Mouse (Mus musculus) ES-E14 (cell line): ENCODE measurements around the gene Mpp3. TPM values are rescaled to one million over a fixed set of nuclear protein-coding genes. Genes with fewer than 3 reads are reported as not detected.

Source experiments
- DNase-seq: peaks from one replicate; pipeline ENCODE4 v3.0.0-alpha.2; 2013; ENCODE audit warnings: low read depth, low spot score
- H3K27ac ChIP-seq: 2 replicates; pipeline ENCODE4 v1.5.1; 2012; ENCODE audit warnings: low read depth, mild to moderate bottlenecking, low read length, moderate library complexity, mixed read lengths; ENCODE audit not compliant: poor library complexity, insufficient read depth, severe bottlenecking
- H3K36me3 ChIP-seq: 2 replicates; pipeline ENCODE4 v1.6.1; 2012; ENCODE audit warnings: mild to moderate bottlenecking, low read length, moderate library complexity, mixed read lengths; ENCODE audit not compliant: control insufficient read depth, poor library complexity, insufficient read depth, severe bottlenecking
- H3K4me1 ChIP-seq, 2 experiments: fragments of 150-350 bp in 1 of 2; sonication (generic) in 1 of 2; 2 replicates each; pipeline ENCODE4 v1.6.1; 2012; ENCODE audit warnings: low read length in 2 of 2, mild to moderate bottlenecking in 1 of 2, mixed read lengths in 1 of 2; ENCODE audit not compliant: control insufficient read depth in 2 of 2, insufficient read depth in 2 of 2, poor library complexity in 1 of 2
- H3K4me3 ChIP-seq, 2 experiments: fragments of 150-350 bp in 1 of 2; sonication (generic) in 1 of 2; 2 replicates each; pipeline ENCODE4 v1.5.1; 2012; ENCODE audit warnings: low read length in 2 of 2, low read depth in 1 of 2, mild to moderate bottlenecking in 1 of 2, mixed read lengths in 1 of 2; ENCODE audit not compliant: insufficient read depth in 1 of 2, poor library complexity in 1 of 2, severe bottlenecking in 1 of 2
- H3K9ac ChIP-seq: 2 replicates; pipeline ENCODE4 v1.6.1; 2012; ENCODE audit warnings: low read depth, mild to moderate bottlenecking, low read length, mixed read lengths; ENCODE audit not compliant: poor library complexity, insufficient read depth, severe bottlenecking
- H3K9me3 ChIP-seq: fragments of 150-350 bp; sonication (generic); 2 replicates; pipeline ENCODE4 v1.6.1; 2012; ENCODE audit warnings: low read depth, mild to moderate bottlenecking, low read length; ENCODE audit not compliant: control insufficient read depth, insufficient read depth
- CHD2 ChIP-seq: IDR thresholded peaks from 2 replicates; pipeline ENCODE4 v1.6.1; 2014; ENCODE audit warnings: mild to moderate bottlenecking, low read depth, low read length, inconsistent platforms
- HCFC1 ChIP-seq: IDR thresholded peaks from 2 replicates; pipeline ENCODE4 v1.6.1; 2012; ENCODE audit warnings: low read length, inconsistent platforms, borderline replicate concordance; ENCODE audit not compliant: insufficient read depth
- MAFK ChIP-seq: IDR thresholded peaks from 2 replicates; pipeline ENCODE4 v1.6.1; 2014; ENCODE audit warnings: mild to moderate bottlenecking, low read depth, low read length, inconsistent platforms; ENCODE audit not compliant: insufficient read depth
- ZC3H11A ChIP-seq: IDR thresholded peaks from 2 replicates; pipeline ENCODE4 v1.6.1; 2012; ENCODE audit warnings: low read depth, mild to moderate bottlenecking, inconsistent platforms, low read length, borderline replicate concordance
- ZNF384 ChIP-seq: IDR thresholded peaks from 2 replicates; pipeline ENCODE4 v1.6.1; 2012; ENCODE audit warnings: low read depth, low read length, inconsistent platforms
- in situ Hi-C, 2 experiments: fragments of 600-800 bp; cut with MboI; formaldehyde crosslinking; loops; one replicate each; pipeline ENCODE4 v1.15.1; 2025; ENCODE audit warnings: low sequenced_read_pairs in 2 of 2, inconsistent platforms in 1 of 2; ENCODE audit not compliant: unreplicated experiment in 2 of 2
- total RNA-seq: library from RNA; depleted of rRNA; stranded (reverse); fragments of 300-350 nt; gene quantifications from 2 replicates; pipeline ENCODE4 v1.2.3, GENCODE M21; 2012

The Mpp3 gene
- total RNA-seq, 1 experiment, result 5.2 TPM

DNA sequence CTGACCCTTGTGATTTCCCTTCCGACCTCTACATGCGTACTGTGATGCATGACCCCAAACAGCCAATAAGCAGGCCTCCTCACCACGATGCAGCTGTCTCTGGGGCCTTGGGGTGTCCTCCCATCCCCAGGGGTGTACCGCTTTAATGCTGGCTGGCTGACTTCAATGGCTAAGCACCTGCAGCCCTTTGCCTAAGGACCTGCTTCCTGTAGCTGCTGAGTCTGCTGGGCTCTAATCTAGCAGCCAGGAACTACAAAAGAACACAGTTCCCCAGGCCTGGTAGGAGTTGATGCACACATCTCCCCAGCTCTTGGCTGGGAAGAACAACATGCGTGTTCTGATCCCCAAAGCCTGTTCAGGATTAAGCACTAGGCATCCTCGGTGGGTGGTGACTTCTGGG, 12.8 kb downstream of the Mpp3 start:
- no peaks in the 10 kb centered on the region for H3K9me3 ChIP-seq
- no peak overlapping the region for H3K9ac ChIP-seq
- H3K36me3 ChIP-seq, result peaks cover 7% of the 10 kb centered on the region; the same call in 1 of the 2 replicates
- DNase-seq, result no peak
- in situ Hi-C loops, result no loop called here
- no peak for TF ChIP-seq HCFC1
- no peak overlapping the region for H3K27ac ChIP-seq
- H3K4me1 ChIP-seq, result no peaks in the 10 kb centered on the region
- H3K4me3 ChIP-seq, result no peak overlapping the region

DNA sequence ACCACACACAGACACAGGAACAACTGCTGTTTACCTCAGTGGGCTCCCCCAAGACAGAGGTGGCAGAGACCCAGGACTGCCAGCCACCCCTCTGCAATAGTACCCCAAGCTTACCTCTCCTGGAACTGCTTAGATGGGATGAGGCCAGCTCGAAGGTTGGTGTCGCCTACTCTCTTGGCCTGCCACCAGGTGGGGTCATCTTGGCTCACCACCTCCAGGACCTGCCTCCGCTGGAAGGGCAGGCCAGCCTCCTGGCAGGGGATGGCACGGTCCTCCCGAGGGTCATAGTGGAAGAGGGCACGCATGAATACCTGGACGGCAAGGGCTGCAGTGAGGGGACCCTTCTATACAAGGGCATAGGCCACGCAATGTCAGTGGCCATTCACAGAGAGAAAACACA, 15.1 kb downstream of the Mpp3 start:
- DNase-seq, result no peak
- Histone ChIP-seq H3K4me1 (no peaks in the 10 kb centered on the region), H3K4me3 (no peak overlapping the region), H3K36me3 (peaks cover 10% of the 10 kb centered on the region; the same call in 1 of the 2 replicates), H3K9ac (no peak overlapping the region), H3K27ac (no peak overlapping the region), H3K9me3 (no peaks in the 10 kb centered on the region)
- TF ChIP-seq CHD2, result no peak
- no peak for TF ChIP-seq MAFK
- no peak for TF ChIP-seq ZNF384
- in situ Hi-C loops, result no loop called here

DNA sequence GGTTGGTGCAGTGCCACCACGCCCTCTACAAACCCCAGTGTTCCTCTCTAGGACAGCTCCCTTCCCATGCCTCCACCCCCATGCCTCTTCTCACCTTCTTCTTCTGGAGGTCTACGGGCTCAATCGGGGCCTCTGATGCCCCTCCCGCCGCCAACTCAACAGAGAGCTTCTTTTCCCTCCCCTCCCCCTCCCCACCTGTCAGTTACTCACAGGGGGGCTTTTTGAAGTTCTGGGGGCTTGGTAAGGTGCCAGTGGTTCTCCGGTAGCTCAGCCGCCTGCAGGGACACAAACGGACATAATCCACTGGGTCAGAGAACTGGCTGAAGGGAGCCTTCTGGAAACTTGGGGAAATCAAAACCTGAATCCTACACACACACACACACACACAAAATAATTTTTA, 16.8 kb downstream of the Mpp3 start:
- no peak overlapping the region for H3K4me3 ChIP-seq
- DNase-seq, result no peak
- no peak overlapping the region for H3K27ac ChIP-seq
- TF ChIP-seq CHD2, result no peak
- no peak for TF ChIP-seq ZNF384
- no peaks in the 10 kb centered on the region for H3K4me1 ChIP-seq
- H3K9ac ChIP-seq, result no peak overlapping the region
- peaks cover 11% of the 10 kb centered on the region; the same call in 1 of the 2 replicates for H3K36me3 ChIP-seq
- H3K9me3 ChIP-seq, result no peaks in the 10 kb centered on the region
- in situ Hi-C loops, result no loop called here

DNA sequence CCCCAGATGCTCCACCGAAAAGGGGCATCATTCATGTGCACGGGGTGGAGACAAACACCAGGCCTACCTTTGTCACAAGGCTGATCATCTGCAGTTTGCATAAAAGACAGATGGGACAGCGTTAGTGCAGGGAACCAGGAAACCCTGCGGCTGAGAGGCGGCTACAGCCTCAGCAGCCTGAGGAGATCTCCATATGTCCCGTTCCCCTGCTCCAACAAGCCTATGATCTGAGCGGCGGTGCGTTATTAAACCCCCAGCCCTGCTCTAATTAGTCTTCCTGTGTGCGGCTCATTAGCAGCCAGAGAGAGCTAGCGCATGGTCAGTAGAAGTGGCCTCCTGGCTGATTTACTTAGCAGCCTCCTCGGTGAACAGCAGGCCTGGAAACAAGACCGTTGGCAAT, 18.1 kb downstream of the Mpp3 start:
- no peaks in the 10 kb centered on the region for H3K9me3 ChIP-seq
- in situ Hi-C loops, result no loop called here
- no peak overlapping the region for H3K27ac ChIP-seq
- H3K36me3 ChIP-seq, result peaks cover 11% of the 10 kb centered on the region; the same call in 1 of the 2 replicates
- no peaks in the 10 kb centered on the region for H3K4me1 ChIP-seq
- no peak for DNase-seq
- H3K9ac ChIP-seq, result no peak overlapping the region
- TF ChIP-seq HCFC1, result no peak
- no peak for TF ChIP-seq ZC3H11A
- no peak for TF ChIP-seq ZNF384
- TF ChIP-seq CHD2, result no peak
- no peak for TF ChIP-seq MAFK
- H3K4me3 ChIP-seq, result no peak overlapping the region

DNA sequence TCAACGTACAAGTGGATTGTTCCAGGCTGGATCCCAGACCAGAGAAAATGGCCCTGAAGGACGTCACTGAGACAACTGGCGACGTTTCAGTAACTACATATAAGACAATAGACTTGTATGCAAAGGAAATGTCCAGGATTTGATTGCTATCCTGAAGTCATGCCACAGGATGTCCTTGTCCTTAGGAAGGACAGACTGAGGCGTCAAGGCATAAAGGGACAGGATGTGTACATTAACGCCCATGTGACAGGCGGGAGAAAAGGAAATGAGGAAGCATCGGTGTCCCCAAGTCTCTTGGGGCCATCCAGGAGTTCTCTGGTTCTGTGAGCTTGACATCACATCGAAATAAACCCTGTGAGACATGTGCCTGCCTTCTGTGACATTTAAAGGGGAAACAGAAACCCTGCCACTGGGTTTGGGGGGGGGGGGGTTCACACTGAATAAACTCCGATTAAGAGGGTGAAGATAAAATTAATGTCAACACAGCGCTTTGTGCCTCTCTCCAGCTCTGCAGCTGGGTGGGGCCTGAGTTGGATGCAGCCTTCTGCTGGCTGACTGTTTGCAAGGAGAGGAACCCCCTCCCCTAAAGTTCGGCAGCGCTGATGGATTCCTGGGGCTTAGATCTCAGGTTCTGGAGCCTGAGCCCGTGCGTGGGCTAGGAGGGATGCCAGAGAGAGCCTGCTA, 19.2 kb downstream of the Mpp3 start:
- H3K36me3 ChIP-seq, result peaks cover 11% of the 10 kb centered on the region; the same call in 1 of the 2 replicates
- no peak overlapping the region for H3K9ac ChIP-seq
- TF ChIP-seq HCFC1, result no peak
- no peak for TF ChIP-seq ZC3H11A
- TF ChIP-seq CHD2, result no peak
- no peak for TF ChIP-seq ZNF384
- TF ChIP-seq MAFK, result no peak
- no peak overlapping the region for H3K4me3 ChIP-seq
- no peaks in the 10 kb centered on the region for H3K4me1 ChIP-seq
- DNase-seq, result no peak
- in situ Hi-C loops, result no loop called here
- no peaks in the 10 kb centered on the region for H3K9me3 ChIP-seq
- no peak overlapping the region for H3K27ac ChIP-seq
